In the genomic region with DNA sequence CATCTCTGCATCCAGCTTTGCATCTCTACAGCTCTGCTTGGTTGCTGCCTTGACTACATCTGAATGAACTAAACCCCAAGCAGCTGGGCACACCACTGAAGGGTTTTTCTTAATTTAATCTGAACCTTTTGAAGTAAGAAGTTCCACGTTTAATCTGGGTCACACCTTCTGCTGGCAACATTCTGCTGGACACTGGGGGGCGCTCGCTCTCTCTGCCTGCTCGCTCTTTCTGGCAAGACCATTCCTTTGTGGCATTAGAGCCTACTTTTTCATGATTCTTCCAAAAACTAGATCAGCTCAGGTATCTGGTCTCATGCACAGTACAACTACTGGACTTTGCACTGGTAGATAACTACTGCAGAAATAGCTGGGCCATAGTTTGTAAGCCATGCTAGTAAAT, we compare ENCODE assay signal across 8 mouse cellular contexts. TPM values are rescaled to one million over a fixed set of nuclear protein-coding genes. Genes with fewer than 3 reads are reported as not detected.
DNase-seq lines count a peak whose midpoint lies in the region; ATAC-seq lines count a peak whose summit lies in the region.

No protein-coding gene starts in this region.

- intact Hi-C loops in left cerebral cortex, postnatal 36 days (cut with DNase I), result loop anchor here (2.0 kb wide), 1 partner anchor 73 kb away; no protein-coding TSS in a partner anchor

- no peaks in the 10 kb centered on the region for H3K9me3 ChIP-seq in hindbrain, embryonic 10.5 days
- no peaks in the 10 kb centered on the region for H3K9me3 ChIP-seq in hindbrain, embryonic 13.5 days

- H3K4me2 ChIP-seq in hindbrain, embryonic 13.5 days, result no peak overlapping the region

- no peak for ATAC-seq in hindbrain, embryonic 13.5 days (ENCODE audit: low FRiP score)

- no peak overlapping the region for H3K4me3 ChIP-seq in hindbrain, embryonic 10.5 days
- H3K4me3 ChIP-seq in hindbrain, embryonic 13.5 days, result no peak overlapping the region

- H3K4me1 ChIP-seq in hindbrain, embryonic 10.5 days (replicated peaks), result no peaks in the 10 kb centered on the region
- peaks cover 9% of the 10 kb centered on the region; the same call in 1 of the 2 replicates for H3K4me1 ChIP-seq in hindbrain, embryonic 13.5 days (replicated peaks)

- DNase-seq in hindbrain, embryonic 10.5 days (ENCODE audit: low spot score), result peak; percentile 19
- DNase-seq in urinary bladder, postnatal 25 days (ENCODE audit: low spot score), result peak; percentile 15
- no peak for DNase-seq in urinary bladder, postnatal 10 days (ENCODE audit: low spot score)
- DNase-seq in cerebellum, postnatal 36 days, result peak; percentile 71 to 72
- DNase-seq in left cerebral cortex, postnatal 36 days (ENCODE audit: low spot score in 2 of 2), result peak; percentile 31 to 32
- peak; percentile 52 to 59 for DNase-seq in thymus, postnatal 36 days
- DNase-seq in urinary bladder, adult 2 months (ENCODE audit: low spot score), result no peak

- H3K27me3 ChIP-seq in hindbrain, embryonic 10.5 days (ENCODE audit: insufficient read depth, poor library complexity, severe bottlenecking), result no peaks in the 10 kb centered on the region
- no peaks in the 10 kb centered on the region for H3K27me3 ChIP-seq in hindbrain, embryonic 13.5 days

- no peak overlapping the region for H3K27ac ChIP-seq in hindbrain, embryonic 10.5 days
- H3K27ac ChIP-seq in hindbrain, embryonic 13.5 days, result no peak overlapping the region

- peaks cover 27% of the 10 kb centered on the region for H3K36me3 ChIP-seq in hindbrain, embryonic 10.5 days
- H3K36me3 ChIP-seq in hindbrain, embryonic 13.5 days, result peaks cover 41% of the 10 kb centered on the region

- WGBS in hindbrain, embryonic 10.5 days, result 17% methylated on average over 4 of the region's 4 CpGs
- 12% methylated on average over 4 of the region's 4 CpGs for WGBS in hindbrain, embryonic 13.5 days

- no peak overlapping the region for H3K9ac ChIP-seq in hindbrain, embryonic 13.5 days

RNA-seq across cellular contexts. Expression of a gene that starts 25.7 kb away (rescaled TPM):
- 1.9 TPM in 2 replicates for polyA plus RNA-seq in hindbrain, embryonic 10.5 days (2016; fragmentation: Nextera tagmentation; extraction: Ambion mirVana)
- 14.7 and 16.1 TPM in 2 replicates for polyA plus RNA-seq in hindbrain, embryonic 13.5 days (2015; fragmentation: Nextera tagmentation; extraction: Ambion mirVana)
- total RNA-seq in left cerebral cortex, postnatal 36 days (2021), result 100 to 1,000 TPM; 108 to 120 TPM
- 5.6 and 5.9 TPM in 2 replicates for polyA plus RNA-seq in urinary bladder, adult 2 months (2012; rRNA removed)

RNA-seq across cellular contexts. Expression of a gene that starts 35.7 kb away (rescaled TPM):
- 12.8 and 14.3 TPM in 2 replicates for polyA plus RNA-seq in hindbrain, embryonic 10.5 days (2016; fragmentation: Nextera tagmentation; extraction: Ambion mirVana)
- 48.7 and 51.8 TPM in 2 replicates for polyA plus RNA-seq in hindbrain, embryonic 13.5 days (2015; fragmentation: Nextera tagmentation; extraction: Ambion mirVana)
- 10 to 100 TPM; 58.8 to 65.8 TPM for total RNA-seq in left cerebral cortex, postnatal 36 days (2021)
- polyA plus RNA-seq in urinary bladder, adult 2 months (2012; rRNA removed), result 3.8 and 6.2 TPM in 2 replicates

Comparison
In these comparisons a context has a peak if more than half of its experiments do, and no peak if none do; other contexts are left out.
1. DNase-seq: peak in hindbrain, embryonic 10.5 days (single experiment), urinary bladder, postnatal 25 days (single experiment), cerebellum, postnatal 36 days (2 of 2), left cerebral cortex, postnatal 36 days (2 of 2) and thymus, postnatal 36 days (2 of 2); none in urinary bladder, postnatal 10 days (single experiment) and urinary bladder, adult 2 months (single experiment).